In the genomic region with DNA sequence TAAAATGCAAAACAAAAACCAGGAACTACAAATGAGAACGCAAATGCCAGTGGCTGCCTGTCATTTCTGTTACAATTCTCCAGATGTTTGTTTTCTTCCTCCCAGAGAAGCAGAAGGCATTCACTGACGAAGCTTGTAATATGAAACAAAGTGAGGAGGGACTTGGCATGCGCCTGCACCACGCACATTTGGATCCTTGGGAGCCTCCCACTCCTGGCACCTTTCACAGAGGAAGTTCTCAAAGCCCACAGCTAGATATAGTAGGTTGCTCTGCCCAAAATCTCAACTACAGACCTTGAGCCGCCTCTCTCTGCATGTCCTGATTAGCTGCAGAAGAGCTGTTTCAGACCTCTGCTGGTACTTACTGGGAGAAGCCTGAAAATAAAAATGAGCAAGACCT, we compare ENCODE assay signal across 17 mouse cellular contexts. TPM values are rescaled to one million over a fixed set of nuclear protein-coding genes. Genes with fewer than 3 reads are reported as not detected.
DNase-seq lines count a peak whose midpoint lies in the region; ATAC-seq lines count a peak whose summit lies in the region.
"Had no signal": no experiment of that assay in that cellular context is flagged by ENCODE, and none has a peak within 500 bp of the region (broad histone marks: within the 10 kb centered on the region; RNA-seq: fewer than 3 reads in every experiment).

No protein-coding gene starts in this region.

- H3K9me3 ChIP-seq in heart, embryonic 12.5 days (replicated peaks) = no peaks in the 10 kb centered on the region
- H3K9me3 ChIP-seq: forebrain, embryonic 13.5 days; heart, embryonic 15.5 days; neural tube, embryonic 12.5 days had no signal

- no peak overlapping the region for H3K9ac ChIP-seq in heart, embryonic 12.5 days
- H3K9ac ChIP-seq: forebrain, embryonic 13.5 days; heart, embryonic 15.5 days; neural tube, embryonic 12.5 days had no signal

- H3K4me3 ChIP-seq in heart, embryonic 12.5 days = no peak overlapping the region
- H3K4me3 ChIP-seq: forebrain, embryonic 13.5 days; heart, embryonic 15.5 days; neural tube, embryonic 12.5 days had no signal

- peaks cover 12% of the 10 kb centered on the region; the same call in 1 of the 2 replicates for H3K4me1 ChIP-seq in heart, embryonic 12.5 days (replicated peaks)
- H3K4me1 ChIP-seq: forebrain, embryonic 13.5 days; heart, embryonic 15.5 days; neural tube, embryonic 12.5 days had no signal

- peak; percentile 98 for DNase-seq in heart, adult 11 months
- peak; percentile 39 for DNase-seq in right cerebral cortex, adult 18-20 months
- no peak for DNase-seq in right cerebral cortex, postnatal 14 days
- peak; percentile 30 for DNase-seq in lung, postnatal 25 days (ENCODE audit: low spot score)
- DNase-seq in cerebellum, adult 9-11 months = no peak
- no peak for DNase-seq in cerebellum, adult 8-10 months
- DNase-seq: cerebellum, adult 18-20 months; kidney, adult 2 months; kidney, postnatal 4 days; spleen, adult 18-20 months; thymus, postnatal 4 days had no signal

- no peak overlapping the region for H3K4me2 ChIP-seq in heart, embryonic 12.5 days
- H3K4me2 ChIP-seq: forebrain, embryonic 13.5 days; heart, embryonic 15.5 days; neural tube, embryonic 12.5 days had no signal

- H3K36me3 ChIP-seq in heart, embryonic 12.5 days = peaks cover 47% of the 10 kb centered on the region

- no peaks in the 10 kb centered on the region for H3K27me3 ChIP-seq in heart, embryonic 12.5 days (replicated peaks)
- H3K27me3 ChIP-seq: forebrain, embryonic 13.5 days; heart, embryonic 15.5 days; neural tube, embryonic 12.5 days had no signal

- 88% methylated on average over 5 of the region's 5 CpGs for WGBS in heart, embryonic 12.5 days

- no peak for ATAC-seq in heart, embryonic 12.5 days (ENCODE audit: insufficient number of reproducible peaks, low FRiP score)
- ATAC-seq in CD4-positive, CD25-positive, alpha-beta regulatory T cell, adult 4 months = no peak
- ATAC-seq: forebrain, embryonic 13.5 days; hindbrain, embryonic 16.5 days had no signal

- no peak overlapping the region for H3K27ac ChIP-seq in heart, embryonic 12.5 days (ENCODE audit: poor library complexity, severe bottlenecking)
- H3K27ac ChIP-seq: forebrain, embryonic 13.5 days; heart, embryonic 15.5 days; neural tube, embryonic 12.5 days had no signal

RNA-seq across cellular contexts. Expression of a gene that starts 10.7 kb away (rescaled TPM):
- polyA plus RNA-seq in heart, embryonic 12.5 days (2016; fragmentation: Nextera tagmentation; extraction: Ambion mirVana) = 135 and 136 TPM in 2 replicates
- polyA plus RNA-seq in CD4-positive, CD25-positive, alpha-beta regulatory T cell, adult 4 months (2017; shearing (Covaris generic)) = 10 to 100 TPM; 28.4 to 32.1 TPM

RNA-seq across cellular contexts. Expression of a gene that starts 11.6 kb away (rescaled TPM):
- 24.7 and 27.8 TPM in 2 replicates for polyA plus RNA-seq in heart, embryonic 12.5 days (2016; fragmentation: Nextera tagmentation; extraction: Ambion mirVana)
- 100 to 1,000 TPM in 1 of 2 experiments, 10 to 100 TPM in 1; 75.1 to 118 TPM for polyA plus RNA-seq in CD4-positive, CD25-positive, alpha-beta regulatory T cell, adult 4 months (2017; shearing (Covaris generic))

RNA-seq across cellular contexts. Expression of a gene that starts 11.7 kb away (rescaled TPM):
- polyA plus RNA-seq in heart, embryonic 12.5 days (2016; fragmentation: Nextera tagmentation; extraction: Ambion mirVana) = 50.2 and 53.7 TPM in 2 replicates
- polyA plus RNA-seq in CD4-positive, CD25-positive, alpha-beta regulatory T cell, adult 4 months (2017; shearing (Covaris generic)) = 10 to 100 TPM; 53.3 to 64.7 TPM

RNA-seq across cellular contexts. Expression of a gene that starts 51.2 kb away (rescaled TPM):
- polyA plus RNA-seq in heart, embryonic 12.5 days (2016; fragmentation: Nextera tagmentation; extraction: Ambion mirVana) = 48.8 and 49.5 TPM in 2 replicates
- polyA plus RNA-seq in CD4-positive, CD25-positive, alpha-beta regulatory T cell, adult 4 months (2017; shearing (Covaris generic)) = 10 to 100 TPM; 42.5 to 79.4 TPM

RNA-seq across cellular contexts. Expression of a gene that starts 51.3 kb away (rescaled TPM):
- polyA plus RNA-seq in heart, embryonic 12.5 days (2016; fragmentation: Nextera tagmentation; extraction: Ambion mirVana) = 1.8 and 2.3 TPM in 2 replicates
- 1 to 10 TPM; 1.0 to 1.1 TPM for polyA plus RNA-seq in CD4-positive, CD25-positive, alpha-beta regulatory T cell, adult 4 months (2017; shearing (Covaris generic))

Comparison
In these comparisons a context has a peak if more than half of its experiments do, and no peak if none do; other contexts are left out.
1. DNase-seq: peak in heart, adult 11 months (single experiment), right cerebral cortex, adult 18-20 months (single experiment) and lung, postnatal 25 days (single experiment); none in right cerebral cortex, postnatal 14 days (single experiment), cerebellum, adult 9-11 months (single experiment) and cerebellum, adult 8-10 months (single experiment).